Mouse (Mus musculus) MEL (cell line): Measurements from ENCODE around the gene Ndufb4.

Experiments
- CHD2 ChIP-seq: IDR thresholded peaks from 2 replicates; pipeline ENCODE4 v1.6.1; 2011; ENCODE audit warnings: low read length, improper control_type of control experiment
- CTCF ChIP-seq, 3 experiments: IDR thresholded peaks in 2 of 3; conservative IDR thresholded peaks in 1 of 3; 2 replicates each; pipeline ENCODE4 v1.5.1; 2011 to 2012; ENCODE audit warnings: low read length in 3 of 3, low read depth in 2 of 3, mild to moderate bottlenecking in 2 of 3, improper control_type of control experiment in 1 of 3, inconsistent platforms in 1 of 3, mixed read lengths in 1 of 3, moderate library complexity in 1 of 3; ENCODE audit not compliant: control insufficient read depth in 1 of 3, insufficient read depth in 1 of 3, poor library complexity in 1 of 3, severe bottlenecking in 1 of 3
- EP300 ChIP-seq, 2 experiments: IDR thresholded peaks; 2 replicates each; pipeline ENCODE4 v1.6.1; 2011; ENCODE audit warnings: improper control_type of control experiment in 2 of 2, low read length in 2 of 2, low read depth in 1 of 2, mild to moderate bottlenecking in 1 of 2
- HCFC1 ChIP-seq: IDR thresholded peaks from 2 replicates; pipeline ENCODE4 v1.6.1; 2012; ENCODE audit warnings: low read depth, mild to moderate bottlenecking, inconsistent platforms, low read length, improper control_type of control experiment, moderate library complexity
- MAFK ChIP-seq: IDR thresholded peaks from 2 replicates; pipeline ENCODE4 v1.6.1; 2011; ENCODE audit warnings: low read depth, mild to moderate bottlenecking, low read length, improper control_type of control experiment, borderline replicate concordance
- MYC ChIP-seq: IDR thresholded peaks from 2 replicates; pipeline ENCODE4 v1.6.1; 2011; ENCODE audit warnings: low read depth, mild to moderate bottlenecking, low read length, improper control_type of control experiment, moderate library complexity
- NRF1 ChIP-seq: IDR thresholded peaks from 2 replicates; pipeline ENCODE4 v1.6.1; 2014; ENCODE audit warnings: low read depth, mild to moderate bottlenecking, inconsistent platforms, low read length, improper control_type of control experiment, moderate library complexity; ENCODE audit not compliant: poor library complexity, insufficient read depth, severe bottlenecking
- USF2 ChIP-seq, 2 experiments: IDR thresholded peaks; 2 replicates each; pipeline ENCODE4 v1.6.1; 2011 to 2012; ENCODE audit warnings: improper control_type of control experiment in 2 of 2, low read length in 2 of 2, borderline replicate concordance in 1 of 2, inconsistent platforms in 1 of 2, low read depth in 1 of 2, mild to moderate bottlenecking in 1 of 2; ENCODE audit not compliant: insufficient read depth in 1 of 2

GRCm38 (mm10) chr16:37610333-37610732 is 43.9 kb downstream of the Ndufb4 start:
- TF ChIP-seq CHD2 (no peak), NRF1 (no peak), CTCF (IDR thresholded peaks at IDR 0.05 in 2 of 3, conservative IDR thresholded peaks at IDR 0.05 in 1 of 3; ENCODE audit: control insufficient read depth in 1 of 3, insufficient read depth in 1 of 3, low read depth in 2 of 3, low read length in 3 of 3, poor library complexity in 1 of 3, severe bottlenecking in 1 of 3) (no peak), MAFK (no peak), HCFC1 (no peak), USF2 (IDR thresholded peaks at IDR 0.05; ENCODE audit: borderline replicate concordance in 1 of 2, insufficient read depth in 1 of 2, low read depth in 1 of 2, low read length in 2 of 2) (no peak), MYC (no peak), EP300 (IDR thresholded peaks at IDR 0.05; ENCODE audit: low read depth in 1 of 2, low read length in 2 of 2) (no peak)
